Mouse (Mus musculus) central nervous system, embryonic 14 days (tissue): ENCODE results near the gene Morc3. TPM values are rescaled to one million over a fixed set of nuclear protein-coding genes. Genes with fewer than 3 reads are reported as not detected.

ENCODE experiments used
- polyA plus RNA-seq: library from polyadenylated mRNA; depleted of rRNA; stranded (reverse); fragments of >200 nt; gene quantifications from 2 replicates; pipeline ENCODE4 v1.2.3, GENCODE M21; 2012; rRNA removed

Morc3 gene
- 33.2 and 33.3 TPM in 2 replicates for polyA plus RNA-seq

GRCm38 (mm10) chr16:93831627-93832395 lies at the start of gene Morc3:
Morc3 (plus strand) TSS chr16:93832121.

GRCm38 (mm10) chr16:93883423-93884085 lies 51.6 kb downstream of the Morc3 start, which contains the start of gene Chaf1b:
Chaf1b (plus strand) TSS chr16:93883901.

Other genes starting within 250 kb of the Morc3 start
- 19.4 and 20.1 TPM in 2 replicates for gene Setd4, start 228.1 kb upstream of the Morc3 start, polyA plus RNA-seq
- gene Cbr1, start 226.3 kb upstream of the Morc3 start, polyA plus RNA-seq = 170 and 174 TPM in 2 replicates
- gene Gm5678, start 204.0 kb upstream of the Morc3 start, polyA plus RNA-seq = not detected in 2 replicates
- gene Cbr3, start 148.9 kb upstream of the Morc3 start, polyA plus RNA-seq = 0.82 and 2.4 TPM in 2 replicates
- gene Dop1b, start 120.2 kb upstream of the Morc3 start, polyA plus RNA-seq = 42.8 and 46.0 TPM in 2 replicates
- 25.7 and 28.9 TPM in 2 replicates for gene Chaf1b, start 51.8 kb downstream of the Morc3 start, polyA plus RNA-seq
- 0.04 and 0.08 TPM in 2 replicates for gene Cldn14, start 176.7 kb downstream of the Morc3 start, polyA plus RNA-seq